Mouse (Mus musculus) embryonic fibroblast, embryonic 13.5 days (primary cell): ENCODE data around the gene Timm13. TPM values are rescaled to one million over a fixed set of nuclear protein-coding genes. Genes with fewer than 3 reads are reported as not detected.

Source experiments
- H3K27ac ChIP-seq: 2 replicates; pipeline ENCODE4 v1.5.1; 2012; ENCODE audit warnings: low read length, control low read depth, inconsistent platforms; ENCODE audit not compliant: insufficient read depth
- H3K4me1 ChIP-seq: 2 replicates; pipeline ENCODE4 v1.6.1; 2011; ENCODE audit warnings: low read length; ENCODE audit not compliant: control insufficient read depth, insufficient read depth
- H3K4me3 ChIP-seq: 2 replicates; pipeline ENCODE4 v1.5.1; 2011; ENCODE audit warnings: mild to moderate bottlenecking, control low read depth, low read length; ENCODE audit not compliant: insufficient read depth
- CTCF ChIP-seq: IDR thresholded peaks from 2 replicates; pipeline ENCODE4 v1.5.1; 2011; ENCODE audit warnings: mild to moderate bottlenecking, control low read depth, low read length, moderate library complexity, borderline replicate concordance; ENCODE audit not compliant: insufficient read depth
- POLR2A ChIP-seq: IDR thresholded peaks from 2 replicates; pipeline ENCODE4 v1.6.1; 2011; ENCODE audit warnings: low read depth, mild to moderate bottlenecking, control low read depth, low read length, moderate library complexity
- polyA plus RNA-seq: library from polyadenylated mRNA; stranded (reverse); fragments of >200 nt; gene quantifications from 2 replicates; pipeline ENCODE4 v1.2.4, GENCODE M21; 2011; ENCODE audit warnings: low read depth; ENCODE audit not compliant: missing spikeins, insufficient read length

The Timm13 gene
- polyA plus RNA-seq, 1 experiment, result 75.8 TPM

GRCm38 (mm10) chr10:80854913-80855748, 45.6 kb downstream of the Timm13 start, which contains the start of the genes Lsm7 and Sppl2b:
Gene Lsm7, minus strand, starts transcription at chr10:80855209.
Gene Sppl2b, plus strand, starts transcription at chr10:80855275.
- Histone ChIP-seq H3K4me1 (0 out of 2 replicates have a peak, but pooled peaks cover 7% of the 10 kb centered on the region), H3K4me3 (peak within 1 kb of the TSS; percentile 94), H3K27ac (no peak within 1 kb of the TSS)
- peak; percentile 93 for TF ChIP-seq POLR2A
- TF ChIP-seq CTCF, result no peak

Other genes with a start within 250 kb of the Timm13 start
- 21.2 and 22.1 TPM in 2 replicates for gene Btbd2, start 243.9 kb downstream of the Timm13 start, polyA plus RNA-seq
- gene Mknk2, start 222.9 kb downstream of the Timm13 start, polyA plus RNA-seq, result 32.8 and 39.8 TPM in 2 replicates
- gene Mob3a, start 199.0 kb downstream of the Timm13 start, polyA plus RNA-seq, result 40.9 and 56.0 TPM in 2 replicates
- gene Izumo4, start 198.8 kb downstream of the Timm13 start, polyA plus RNA-seq, result 24.6 and 38.5 TPM in 2 replicates
- 116 and 155 TPM in 2 replicates for gene Ap3d1, start 158.7 kb downstream of the Timm13 start, polyA plus RNA-seq
- 22.3 and 22.4 TPM in 2 replicates for gene Dot1l, start 145.8 kb downstream of the Timm13 start, polyA plus RNA-seq
- gene Sf3a2, start 102.8 kb downstream of the Timm13 start, polyA plus RNA-seq, result 48.0 and 49.3 TPM in 2 replicates
- gene Plekhj1, start 102.3 kb downstream of the Timm13 start, polyA plus RNA-seq, result 59.1 and 59.9 TPM in 2 replicates
- not detected in 2 replicates for gene Amh, start 95.7 kb downstream of the Timm13 start, polyA plus RNA-seq
- 0.70 TPM in 1 of 2 replicates, not detected in the other for gene Jsrp1, start 87.5 kb downstream of the Timm13 start, polyA plus RNA-seq
- 331 and 347 TPM in 2 replicates for gene Oaz1, start 74.3 kb downstream of the Timm13 start, polyA plus RNA-seq
- 0.19 TPM in 1 of 2 replicates, not detected in the other for gene Lingo3, start 56.9 kb downstream of the Timm13 start, polyA plus RNA-seq
- gene Lsm7, start 45.8 kb downstream of the Timm13 start, polyA plus RNA-seq, result 75.6 and 106 TPM in 2 replicates
- gene Sppl2b, start 45.7 kb downstream of the Timm13 start, polyA plus RNA-seq, result 23.8 and 30.9 TPM in 2 replicates
- gene Tmprss9, start 29.1 kb downstream of the Timm13 start, polyA plus RNA-seq, result not detected in 2 replicates
- gene Lmnb2, start 17.3 kb upstream of the Timm13 start, polyA plus RNA-seq, result 14.1 and 14.7 TPM in 2 replicates
- 38.3 and 45.7 TPM in 2 replicates for gene Gadd45b, start 29.1 kb upstream of the Timm13 start, polyA plus RNA-seq
- gene Gng7, start 114.0 kb upstream of the Timm13 start, polyA plus RNA-seq, result 5.3 and 5.4 TPM in 2 replicates
- not detected in 2 replicates for gene Diras1, start 124.7 kb upstream of the Timm13 start, polyA plus RNA-seq
- gene Slc39a3, start 136.5 kb upstream of the Timm13 start, polyA plus RNA-seq, result 11.9 and 13.1 TPM in 2 replicates
- gene Sgta, start 159.2 kb upstream of the Timm13 start, polyA plus RNA-seq, result 85.2 and 90.7 TPM in 2 replicates
- 30.4 and 33.8 TPM in 2 replicates for gene Thop1, start 169.1 kb upstream of the Timm13 start, polyA plus RNA-seq
- gene Creb3l3, start 197.9 kb upstream of the Timm13 start, polyA plus RNA-seq, result 0.23 TPM in 1 of 2 replicates, not detected in the other
- 61.3 and 69.6 TPM in 2 replicates for gene Map2k2, start 204.9 kb upstream of the Timm13 start, polyA plus RNA-seq
- 16.9 and 23.5 TPM in 2 replicates for gene Zbtb7a, start 234.3 kb upstream of the Timm13 start, polyA plus RNA-seq